Mouse (Mus musculus) adrenal gland, postnatal 14 days (tissue): ENCODE data around the gene Uqcrh. TPM values are rescaled to one million over a fixed set of nuclear protein-coding genes. Genes with fewer than 3 reads are reported as not detected.

ENCODE experiments used
- DNase-seq: peaks from one replicate; pipeline ENCODE4 v3.0.0; 2021; ENCODE audit warnings: mixed read lengths
- long read RNA-seq, 2 experiments: library from polyadenylated mRNA; stranded (forward); transcript quantifications; one replicate each; pipeline ENCODE4 v2.0.0; 2021
- total RNA-seq: library from RNA; stranded (reverse); gene quantifications from 2 replicates; pipeline ENCODE4 v1.2.3, GENCODE M21; 2021

Uqcrh gene
- 944 and 957 TPM in 2 replicates for total RNA-seq
- long read RNA-seq, experiment 1, transcript Uqcrh-202 (4 exons, 547 nt): major isoform, 334 of 366 reads
- long read RNA-seq, experiment 1, partial matches to known transcripts: 4 of 366 reads
- long read RNA-seq, experiment 1, other reads (novel, unspliced or antisense): 21 of 366 reads
- long read RNA-seq, experiment 2, transcript Uqcrh-204 (4 exons, 579 nt): minor isoform, 6 of 459 reads
- long read RNA-seq, experiment 2, transcript Uqcrh-205 (2 exons, 423 nt): minor isoform, 9 of 459 reads
- long read RNA-seq, experiment 2, transcript Uqcrh-202 (4 exons, 547 nt): major isoform, 408 of 459 reads
- long read RNA-seq, experiment 2, partial matches to known transcripts: 8 of 459 reads
- long read RNA-seq, experiment 2, other reads (novel, unspliced or antisense): 24 of 459 reads

DNA sequence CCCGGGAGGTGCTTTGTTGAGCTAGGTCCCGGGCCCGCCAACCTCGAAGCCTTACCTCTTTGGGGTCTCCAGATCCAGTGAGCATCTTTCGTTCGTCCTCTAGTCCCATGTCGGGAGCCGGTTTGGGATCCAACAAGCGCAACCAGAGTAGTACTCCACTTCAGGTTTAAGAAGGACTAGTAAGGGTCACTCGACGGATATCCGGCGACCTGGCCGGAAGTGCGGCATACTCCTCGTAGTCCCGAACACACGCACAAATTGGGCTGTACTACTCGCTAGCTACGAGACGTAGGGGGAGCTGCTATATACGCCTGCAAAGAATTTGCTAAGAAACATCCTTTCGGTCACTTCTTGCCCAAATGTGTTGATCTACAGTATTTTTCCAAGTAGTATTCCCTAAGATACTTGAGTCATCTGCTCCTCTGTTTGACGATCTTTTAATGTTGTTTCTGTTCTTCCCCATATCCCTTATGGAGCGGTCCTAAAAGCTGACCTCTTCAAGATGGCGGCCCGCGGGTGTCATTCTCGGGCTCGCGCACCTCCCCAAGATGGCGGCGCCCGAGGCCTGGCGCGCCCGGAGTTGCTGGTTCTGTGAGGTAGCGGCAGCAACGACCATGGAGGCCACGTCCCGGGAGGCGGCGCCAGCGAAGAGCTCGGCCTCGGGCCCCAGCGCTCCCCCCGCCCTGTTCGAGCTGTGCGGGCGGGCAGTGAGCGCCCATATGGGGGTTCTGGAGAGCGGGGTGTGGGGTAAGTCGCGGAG is at the start of gene Uqcrh, which contains the start of gene Lrrc41:
Gene Uqcrh, minus strand, starts transcription at position 211 of the 760 bp plus-strand sequence.
Gene Lrrc41, plus strand, starts transcription at position 409 of the 760 bp plus-strand sequence.
- peak; percentile 97 for DNase-seq

DNA sequence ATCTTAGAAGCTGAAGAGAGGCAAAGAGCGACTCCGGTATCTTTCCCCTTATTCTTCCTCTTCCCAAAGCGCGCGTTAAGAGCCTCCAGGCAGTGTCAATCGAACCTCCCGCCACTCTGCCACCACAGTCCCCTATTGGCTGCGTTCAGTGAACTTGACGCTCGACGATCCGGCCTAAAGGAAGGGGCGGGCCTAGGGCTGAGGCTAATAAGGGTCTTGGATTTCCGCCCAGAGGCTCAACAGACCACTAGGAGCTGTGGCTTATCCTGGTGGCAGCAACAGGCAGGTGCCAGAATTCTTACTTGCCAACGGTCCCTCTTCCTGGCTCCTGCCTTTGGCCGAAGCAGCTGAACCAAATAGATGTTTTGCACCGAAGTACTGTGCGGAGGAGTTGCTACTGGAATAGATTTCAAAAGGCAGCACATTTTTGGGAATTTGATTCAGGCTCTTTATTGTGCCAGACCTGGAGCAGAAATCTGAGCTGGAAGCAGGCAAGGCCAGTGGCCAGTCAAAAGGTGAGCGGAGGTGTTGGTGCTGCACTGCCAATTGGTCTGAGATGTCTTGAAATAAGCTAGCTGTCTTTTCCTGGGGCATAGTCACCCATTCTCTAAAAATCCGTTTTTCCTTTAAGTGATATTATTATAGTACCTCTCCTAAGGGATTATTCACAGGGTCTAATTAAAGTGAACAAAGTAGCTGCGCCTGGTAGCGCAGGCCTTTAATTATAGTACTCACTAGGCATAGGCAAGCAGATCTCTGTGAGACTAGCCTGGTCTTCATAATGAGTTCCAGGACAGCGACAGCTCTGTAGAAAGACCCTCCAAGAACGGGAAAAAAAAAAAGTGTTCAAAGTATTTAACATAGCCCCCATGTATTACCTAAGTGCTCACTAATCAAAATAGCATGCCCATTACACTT is 49.0 kb upstream of the Uqcrh start, which contains the start of the genes Rad54l and Pomgnt1:
Gene Rad54l, minus strand, starts transcription at position 89 of the 918 bp plus-strand sequence.
Gene Pomgnt1, plus strand, starts transcription at position 239 of the 918 bp plus-strand sequence.
- peak; percentile 91 for DNase-seq

GRCm38 (mm10) chr4:116122762-116123161 is 47.9 kb upstream of the Uqcrh start:
- no peak for DNase-seq

GRCm38 (mm10) chr4:116111486-116111885 is 36.6 kb upstream of the Uqcrh start:
- DNase-seq: no peak

GRCm38 (mm10) chr4:116110695-116111094 is 35.8 kb upstream of the Uqcrh start:
- no peak for DNase-seq

DNA sequence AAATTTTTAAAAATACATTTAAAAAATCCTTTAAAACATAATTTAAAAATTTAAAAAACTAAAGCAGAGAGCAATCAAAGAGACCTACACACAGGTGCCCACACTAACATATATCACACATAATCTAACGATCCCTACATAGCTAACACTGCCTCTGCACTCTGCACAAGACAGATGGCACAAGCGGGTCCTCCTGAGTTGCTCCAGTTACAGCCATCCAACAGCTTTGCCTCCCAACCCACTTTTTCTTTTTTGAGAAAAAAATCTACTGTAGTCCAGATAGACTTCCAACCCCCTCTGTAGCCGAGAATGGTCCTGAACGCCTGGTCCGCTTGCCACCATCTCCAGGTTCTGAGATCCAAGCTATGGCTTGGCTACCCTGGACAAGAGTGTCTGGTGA is 30.4 kb upstream of the Uqcrh start:
- no peak for DNase-seq

- no peak for DNase-seq
These were observed 26.1 kb upstream of the Uqcrh start for GRCm38 (mm10) chr4:116100959-116101358.

GRCm38 (mm10) chr4:116097211-116097610 is 22.3 kb upstream of the Uqcrh start:
- DNase-seq: no peak

DNA sequence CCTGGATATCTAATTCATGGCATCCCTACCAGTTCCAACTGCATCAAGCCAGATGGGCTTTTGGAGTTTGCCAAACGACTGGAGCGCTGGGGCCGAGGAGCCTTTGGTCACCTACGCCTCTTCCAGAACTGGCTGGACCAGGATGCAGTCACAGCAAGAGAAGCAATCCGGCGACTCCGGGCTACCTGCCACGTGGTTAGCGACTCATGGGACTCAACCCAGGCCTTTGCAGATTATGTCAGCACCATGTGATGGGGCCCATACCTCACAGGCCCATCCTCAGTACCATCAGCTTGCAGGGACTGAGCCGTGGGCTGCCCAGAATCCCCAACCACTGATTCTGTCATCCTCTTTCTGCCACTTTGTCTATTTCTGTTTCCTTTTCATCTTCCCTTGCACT is 21.4 kb upstream of the Uqcrh start:
- DNase-seq: no peak

DNA sequence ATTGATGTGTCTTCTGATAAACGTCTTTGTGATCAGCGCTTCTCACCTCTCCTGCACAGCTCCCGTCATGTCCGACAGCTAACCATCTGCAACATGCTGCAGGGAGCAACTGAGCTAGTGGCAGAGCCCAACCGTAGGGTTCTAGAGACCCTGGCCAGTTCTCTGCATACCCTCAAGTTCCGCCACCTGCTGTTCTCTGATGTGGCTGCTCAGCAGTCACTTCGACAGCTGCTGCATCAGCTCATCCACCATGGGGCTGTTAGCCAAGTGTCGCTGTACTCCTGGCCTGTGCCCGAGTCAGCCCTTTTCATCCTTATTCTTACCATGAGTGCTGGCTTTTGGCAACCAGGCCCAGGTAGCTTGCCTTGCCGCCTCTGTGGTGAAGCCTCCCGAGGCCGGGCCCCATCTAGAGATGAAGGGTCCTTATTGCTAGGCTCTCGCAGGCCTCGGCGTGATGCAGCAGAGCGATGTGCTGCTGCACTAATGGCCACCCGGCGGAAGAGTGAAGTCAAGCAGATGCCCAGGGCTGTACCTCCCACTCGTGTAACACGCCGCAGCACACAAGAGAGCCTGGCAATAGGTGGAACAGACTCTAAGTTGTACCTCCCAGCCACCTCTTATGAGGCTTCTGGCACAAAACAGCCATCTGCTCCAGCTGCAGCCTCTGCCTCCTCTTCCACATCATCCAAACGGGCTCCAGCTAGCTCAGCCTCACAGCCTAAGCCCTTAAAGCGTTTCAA is 13.8 kb upstream of the Uqcrh start:
- DNase-seq: no peak

DNA sequence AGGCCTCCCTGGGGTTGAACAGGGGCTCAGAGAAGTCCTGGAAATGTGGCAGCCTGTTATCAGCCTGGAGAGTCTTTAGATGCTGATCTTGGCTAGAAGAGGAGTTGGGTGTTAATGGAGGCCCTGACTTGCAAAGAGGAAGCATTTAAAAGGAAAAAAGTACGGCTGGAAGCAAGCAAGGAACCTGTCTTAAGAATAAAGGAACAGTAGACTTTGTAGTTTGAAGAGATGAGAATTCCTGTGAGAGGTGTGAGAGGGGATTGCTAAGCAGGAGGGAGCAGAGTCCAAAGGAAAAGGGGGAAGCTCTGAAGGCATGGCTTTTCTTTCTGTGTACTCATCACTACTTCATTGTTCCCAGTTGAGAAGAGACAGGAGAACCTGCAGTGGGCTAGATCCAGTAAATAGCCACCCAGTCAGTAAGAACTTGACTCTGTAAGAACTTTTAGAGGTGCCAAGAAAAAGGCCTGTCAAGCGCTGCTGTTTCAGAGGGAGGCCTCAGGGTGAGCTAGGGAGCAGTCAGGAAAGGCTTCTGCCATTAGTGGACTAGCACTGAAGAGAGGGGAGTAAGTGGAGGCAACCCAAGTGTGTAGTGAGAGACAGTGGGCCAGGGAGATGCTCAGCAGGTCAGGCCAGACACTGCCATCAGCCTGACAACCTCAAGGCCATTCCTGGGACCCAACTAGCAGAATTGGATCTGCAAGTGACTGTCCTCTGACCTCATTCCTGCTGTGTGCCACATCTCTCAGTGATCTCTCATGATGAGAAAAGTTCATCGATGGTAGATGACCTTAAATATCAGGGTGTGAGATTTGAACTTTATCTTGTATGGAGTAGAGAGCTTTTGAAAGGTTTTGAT is 2.6 kb upstream of the Uqcrh start:
- peak; percentile 39 for DNase-seq

- peak; percentile 72 for DNase-seq
These were observed 1.7 kb upstream of the Uqcrh start for GRCm38 (mm10) chr4:116076369-116077231.

- peak; percentile 85 for DNase-seq
These were observed 929 bp upstream of the Uqcrh start for GRCm38 (mm10) chr4:116075631-116076368.

DNA sequence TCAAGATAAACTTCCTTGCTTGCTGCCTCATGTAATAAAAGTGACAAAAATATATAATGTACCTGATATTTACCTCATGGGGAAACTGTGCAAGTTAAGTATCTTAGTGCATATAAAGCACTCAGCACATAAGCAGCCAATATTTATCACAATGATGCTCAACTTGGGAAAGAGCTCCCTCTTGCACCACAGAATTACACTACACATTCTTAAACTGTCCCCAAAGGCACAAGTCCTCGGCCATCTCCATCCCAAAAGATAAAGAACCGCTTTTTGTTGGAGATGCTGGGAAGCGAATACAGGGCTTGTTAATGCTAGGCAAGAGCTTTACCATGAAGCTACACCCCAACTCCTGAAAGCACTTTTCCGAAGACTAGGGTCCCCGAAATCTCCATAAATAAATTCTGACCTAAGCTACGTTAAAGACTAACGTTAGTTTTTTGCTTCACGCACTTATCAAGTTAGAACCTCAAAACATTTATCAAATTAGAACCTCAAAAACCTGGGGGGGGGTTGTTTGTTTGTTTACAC is 661 bp downstream of the Uqcrh start:
- no peak for DNase-seq

- no peak for DNase-seq
These were observed 1.7 kb downstream of the Uqcrh start for GRCm38 (mm10) chr4:116073146-116073545.

- no peak for DNase-seq
These were observed 4.8 kb downstream of the Uqcrh start for GRCm38 (mm10) chr4:116070116-116070515.

DNA sequence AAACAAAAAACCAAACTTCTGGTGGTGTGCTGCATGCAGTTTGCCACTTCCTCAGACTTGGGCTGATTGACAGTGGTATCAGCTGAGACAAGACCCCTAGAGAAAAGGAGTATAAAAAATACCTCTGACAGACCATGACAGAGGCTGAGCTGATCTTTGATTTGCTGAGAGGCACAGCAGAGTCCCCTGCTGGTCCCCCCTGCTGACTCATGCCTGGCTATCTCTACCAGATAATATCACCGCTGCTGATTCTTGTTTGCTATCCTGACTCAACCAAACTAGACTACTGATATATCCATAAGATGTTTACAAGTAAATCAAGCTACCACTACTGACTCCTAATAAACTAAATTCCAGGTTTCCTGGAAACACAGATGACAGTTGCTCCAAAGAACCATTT is 11.0 kb downstream of the Uqcrh start:
- DNase-seq: no peak

- no peak for DNase-seq
These were observed 15.7 kb downstream of the Uqcrh start for GRCm38 (mm10) chr4:116059012-116059726.
